Mouse (Mus musculus): Measurements from ENCODE around the gene Dvl1. TPM values are rescaled to one million over a fixed set of nuclear protein-coding genes. Genes with fewer than 3 reads are reported as not detected.

The Dvl1 gene
- total RNA-seq, 2 experiments from 2014 or later: 81.5 to 81.6 TPM

DNA sequence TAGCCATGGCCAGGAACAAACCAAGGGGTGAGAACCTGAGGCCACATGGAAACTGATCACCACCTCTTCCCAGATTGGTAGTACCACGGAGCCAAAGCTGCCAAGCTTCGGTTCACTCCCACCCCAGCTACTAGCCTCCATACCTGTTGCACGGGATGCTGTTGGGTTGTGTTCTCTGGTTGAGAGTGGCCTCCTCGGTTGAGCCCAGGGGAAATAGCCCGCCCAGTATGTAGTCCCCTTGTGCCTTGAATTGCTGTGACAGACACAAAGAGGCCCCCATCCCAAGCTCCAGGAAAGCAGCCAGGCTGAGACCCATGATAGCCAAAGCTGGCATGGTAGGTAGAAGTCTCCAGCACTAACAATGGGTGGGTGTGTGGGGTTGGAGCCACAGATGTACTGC is 15.8 kb downstream of the Dvl1 start, which contains the start of gene Tas1r3:
Tas1r3 (minus strand) TSS at position 362 of the 400 bp plus-strand sequence.
- no peak for DNase-seq (ENCODE audit: low spot score in 2 of 2)
- intact Hi-C loops (cut with DNase I): no loop called here

DNA sequence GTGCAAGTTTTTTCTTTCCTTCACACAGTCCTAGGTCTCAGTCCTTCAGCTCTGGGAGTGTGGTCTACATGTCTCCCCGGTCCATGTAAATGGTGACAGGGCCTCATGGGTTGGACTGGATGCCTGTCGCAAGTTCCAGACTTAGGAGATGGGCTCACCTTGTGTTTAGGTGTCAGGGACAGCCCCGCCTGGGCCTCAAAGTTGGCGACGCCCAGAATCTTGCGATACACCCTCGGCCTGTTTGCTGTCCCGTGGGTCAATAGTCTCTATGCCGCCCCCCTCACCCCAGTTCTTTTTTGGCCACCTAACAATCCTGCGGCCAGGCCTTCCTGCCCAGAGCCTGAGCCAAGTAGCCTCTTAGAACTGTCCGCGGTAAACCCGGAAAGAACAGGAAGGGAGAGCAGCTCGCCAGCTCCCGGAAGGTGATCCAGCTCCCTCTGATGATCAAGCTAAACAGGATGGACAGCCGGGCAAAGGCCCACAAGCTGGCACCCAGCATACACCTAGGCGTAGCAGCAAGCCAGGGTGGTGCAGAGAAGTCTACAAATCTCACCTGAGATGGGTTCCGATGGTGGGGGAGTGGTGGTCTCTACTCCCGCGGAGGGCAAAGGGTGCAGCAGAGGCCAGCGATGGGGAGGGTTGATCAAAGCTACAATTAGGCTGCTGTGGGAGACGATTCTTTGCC is 21.6 kb downstream of the Dvl1 start:
- intact Hi-C loops (cut with DNase I): no loop called here
- no peak for DNase-seq (ENCODE audit: low spot score in 2 of 2)

DNA sequence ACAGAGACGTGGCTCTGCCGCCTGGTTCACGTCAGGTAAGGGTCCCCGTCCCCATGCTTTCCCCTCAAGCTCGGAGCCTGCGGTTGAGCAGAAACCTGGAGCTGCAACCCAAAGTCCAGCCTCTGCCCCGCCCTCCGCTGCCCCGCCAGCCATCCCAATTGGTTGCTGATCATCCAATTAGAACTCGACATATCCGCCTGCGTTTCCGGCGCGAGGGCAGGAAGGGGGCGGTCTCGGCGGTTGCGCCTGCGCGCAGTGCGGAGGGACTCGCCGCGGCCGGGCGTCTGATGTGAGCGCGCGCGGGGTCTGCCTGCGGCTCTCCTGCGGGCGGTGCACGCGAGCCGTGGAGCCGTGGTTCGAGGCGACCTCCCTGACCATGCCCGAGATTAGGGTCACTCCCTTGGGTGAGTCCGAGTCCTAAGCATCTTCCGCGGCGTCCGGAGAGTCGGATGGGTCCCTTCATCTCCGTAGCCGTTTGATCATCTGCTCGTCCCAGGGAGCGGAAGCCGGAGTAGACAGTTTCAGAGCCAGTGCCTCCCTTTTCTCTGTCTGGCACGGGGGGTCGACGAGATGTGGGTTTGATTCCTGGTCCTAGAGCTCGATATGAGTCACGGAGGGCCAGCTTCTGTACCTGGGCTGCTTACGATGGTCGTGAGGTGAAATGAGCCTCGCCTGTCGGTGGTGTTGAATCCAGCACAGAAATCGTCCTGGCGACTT is 22.3 kb downstream of the Dvl1 start, which contains the start of the genes Cptp and Ints11:
Cptp (minus strand) TSS at position 124 of the 717 bp plus-strand sequence.
Ints11 (plus strand) TSS at position 230 of the 717 bp plus-strand sequence.
- DNase-seq (ENCODE audit: low spot score in 2 of 2): peak; percentile 97
- intact Hi-C loops (cut with DNase I): no loop called here

DNA sequence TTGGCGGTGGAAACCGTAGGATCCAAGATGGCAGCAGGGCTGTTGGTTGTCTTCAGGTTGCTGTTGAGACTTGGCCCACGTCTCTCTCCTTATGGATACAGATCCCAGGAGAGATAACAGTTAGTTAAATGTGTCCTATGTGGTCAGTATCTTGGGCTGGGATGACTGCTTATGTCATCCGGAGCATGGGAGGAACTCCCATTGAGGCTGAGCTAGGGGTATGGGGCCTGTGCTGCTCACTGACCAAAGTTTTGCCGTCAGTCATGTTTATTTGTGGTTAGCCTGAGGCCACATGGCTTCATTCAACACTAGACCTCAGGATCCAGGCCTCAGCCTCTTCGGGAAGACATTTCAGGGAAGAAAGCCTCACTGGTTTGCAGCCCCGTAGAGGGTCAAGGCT is 24.2 kb downstream of the Dvl1 start:
- intact Hi-C loops (cut with DNase I): no loop called here

DNA sequence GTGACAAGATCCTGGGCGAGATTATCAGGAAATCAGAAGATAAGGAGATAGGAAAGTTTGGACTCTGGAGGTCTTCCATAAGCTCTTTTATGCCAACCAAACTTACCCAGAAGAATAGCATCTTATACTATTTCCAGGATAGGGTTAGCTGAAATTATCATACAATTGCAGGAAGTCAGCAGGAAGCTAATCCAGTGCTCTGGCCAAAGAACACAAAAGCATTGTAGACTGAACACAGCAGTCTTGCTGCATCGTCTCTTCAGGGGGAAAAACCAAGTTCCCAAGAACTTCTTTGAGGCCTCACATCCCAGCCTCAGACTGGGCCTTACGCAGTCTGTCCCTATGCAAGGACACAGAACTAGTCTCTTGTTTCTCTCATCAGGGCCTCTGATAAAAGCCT is 36.4 kb downstream of the Dvl1 start:
- DNase-seq (ENCODE audit: low spot score in 2 of 2): no peak
- intact Hi-C loops (cut with DNase I): no loop called here

More for the DNA sequence above, 24.2 kb downstream of the Dvl1 start:
- DNase-seq (ENCODE audit: low spot score in 2 of 2): no peak

DNA sequence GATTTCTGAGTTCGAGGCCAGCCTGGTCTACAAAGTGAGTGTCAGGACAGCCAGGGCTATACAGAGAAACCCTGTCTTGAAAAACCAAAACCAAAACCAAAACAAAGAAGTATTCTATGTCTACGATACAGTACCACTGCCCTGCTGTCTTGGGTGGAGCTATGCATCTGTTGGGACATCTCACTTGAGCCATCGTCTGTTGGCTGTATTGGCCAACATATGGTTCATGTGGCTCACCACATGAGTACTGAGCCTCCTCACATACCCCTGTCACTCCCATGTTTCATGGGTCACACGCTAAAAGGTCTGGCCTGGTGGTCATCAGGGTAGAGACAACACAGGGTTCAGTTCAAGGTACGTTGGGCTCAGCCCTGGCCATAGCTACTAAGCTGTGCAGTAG is 39.1 kb downstream of the Dvl1 start:
- intact Hi-C loops (cut with DNase I): no loop called here
- DNase-seq (ENCODE audit: low spot score in 2 of 2): no peak

- no peak for DNase-seq (ENCODE audit: low spot score in 2 of 2)
- intact Hi-C loops (cut with DNase I): no loop called here
These were observed 40.5 kb downstream of the Dvl1 start for GRCm38 (mm10) chr4:155887674-155888073.

DNA sequence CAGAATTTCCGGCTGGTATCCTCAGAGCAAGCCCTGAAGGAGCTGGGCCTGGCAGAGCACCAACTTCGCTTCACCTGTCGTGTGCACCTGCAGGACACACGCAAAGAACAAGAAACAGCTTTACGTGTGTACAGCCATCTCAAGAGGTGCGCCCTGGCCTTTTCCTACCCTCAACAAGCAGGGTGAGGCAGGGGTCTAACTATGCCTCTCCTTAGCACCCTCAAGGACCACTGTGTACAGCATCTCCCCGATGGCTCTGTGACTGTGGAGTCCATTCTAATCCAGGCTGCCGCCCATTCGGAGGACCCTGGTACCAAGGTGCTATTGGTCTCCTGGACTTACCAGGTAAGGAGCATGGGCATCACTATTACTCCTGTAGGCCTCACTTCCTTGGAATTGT is 41.0 kb downstream of the Dvl1 start:
- DNase-seq (ENCODE audit: low spot score in 2 of 2): no peak
- intact Hi-C loops (cut with DNase I): no loop called here

DNA sequence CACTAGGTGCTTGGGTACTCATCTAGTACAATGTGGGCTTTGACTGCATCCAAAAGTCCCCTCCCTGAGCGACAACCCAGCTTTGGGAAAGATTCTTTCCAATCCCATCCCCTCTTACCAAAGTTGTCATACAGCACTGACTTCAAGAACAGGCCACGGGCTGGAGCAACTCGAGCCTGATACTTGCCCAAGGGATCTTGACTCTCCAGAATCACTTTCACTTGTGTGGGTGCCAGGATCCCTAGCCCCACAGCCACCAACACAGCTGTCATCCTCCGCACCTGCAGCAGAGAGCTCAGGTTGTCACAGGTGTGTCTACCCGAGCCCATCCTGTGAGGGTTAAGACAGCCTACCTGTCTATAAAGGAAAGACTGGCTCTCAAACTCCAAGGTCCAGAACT is 42.1 kb downstream of the Dvl1 start:
- DNase-seq (ENCODE audit: low spot score in 2 of 2): no peak
- intact Hi-C loops (cut with DNase I): no loop called here

DNA sequence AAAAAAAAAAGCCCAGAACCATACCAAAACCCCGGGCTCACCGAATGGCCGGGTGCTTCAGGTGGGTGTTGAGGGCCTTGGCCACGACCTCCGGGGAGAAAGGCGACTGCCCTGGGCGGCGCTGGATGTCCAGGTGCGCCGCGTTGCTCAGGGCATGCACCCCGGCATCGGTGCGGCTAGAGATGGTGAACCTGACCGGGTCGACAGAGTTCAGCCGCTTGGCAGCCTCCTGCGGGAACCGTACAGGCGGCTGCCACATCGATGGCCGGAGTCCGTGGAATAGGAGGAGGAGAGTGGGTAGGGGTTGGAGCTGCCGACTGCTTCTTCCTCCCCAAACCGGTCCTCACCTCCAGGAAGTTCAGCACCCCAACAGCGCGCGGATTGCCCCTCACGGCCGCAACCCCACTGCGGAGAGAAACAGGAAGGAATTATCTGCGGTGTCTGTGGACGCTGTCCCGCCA is 43.8 kb downstream of the Dvl1 start:
- DNase-seq (ENCODE audit: low spot score in 2 of 2): no peak
- intact Hi-C loops (cut with DNase I): no loop called here

DNA sequence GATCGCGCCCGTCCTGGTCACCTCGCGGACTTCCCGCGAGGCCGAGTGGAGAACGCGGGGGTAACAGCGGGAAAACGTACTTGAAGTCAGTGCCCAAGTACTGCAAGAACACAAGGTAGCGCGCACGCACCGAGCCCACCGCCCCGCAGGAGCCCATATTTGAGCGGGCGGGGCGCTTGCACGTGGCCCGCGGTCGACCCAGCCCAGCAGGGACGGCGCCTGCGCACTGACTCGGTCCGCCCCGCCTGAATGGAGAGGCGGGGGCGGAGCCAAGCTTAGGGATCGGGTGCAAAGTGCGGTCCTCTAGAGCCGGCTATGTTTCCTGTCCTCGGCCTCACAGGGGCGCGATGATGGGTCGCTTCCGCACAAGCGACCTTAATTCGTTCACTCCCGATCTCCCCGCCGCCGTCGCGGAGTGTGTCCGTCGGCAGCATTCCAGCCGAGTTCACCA is 44.4 kb downstream of the Dvl1 start, which contains the start of the genes Pusl1 and Acap3:
Pusl1 (minus strand) TSS at position 231 of the 451 bp plus-strand sequence.
Acap3 (plus strand) TSS at position 272 of the 451 bp plus-strand sequence.
- peak; percentile 98 for DNase-seq (ENCODE audit: low spot score in 2 of 2)
- intact Hi-C loops (cut with DNase I): loop anchor here (2.0 kb wide), 1 partner anchor 51 kb away; the partner anchor contains the start of gene Ube2j2

GRCm38 (mm10) chr4:155892017-155892416 is 44.8 kb downstream of the Dvl1 start:
- peak; percentile 83 to 84 for DNase-seq (ENCODE audit: low spot score in 2 of 2)
- intact Hi-C loops (cut with DNase I): loop anchor here (2.0 kb wide), 1 partner anchor 51 kb away; the partner anchor contains the start of gene Ube2j2

GRCm38 (mm10) chr4:155892438-155893211 is 45.4 kb downstream of the Dvl1 start:
- peak in 1 of 2 experiments; percentile 29 for DNase-seq (ENCODE audit: low spot score in 2 of 2)
- intact Hi-C loops (cut with DNase I): loop anchor here (2.0 kb wide), 1 partner anchor 50 kb away; the partner anchor contains the start of gene Ube2j2

- intact Hi-C loops (cut with DNase I): loop anchor here (2.0 kb wide), 1 partner anchor 50 kb away; the partner anchor contains the start of gene Ube2j2
- DNase-seq (ENCODE audit: low spot score in 2 of 2): peak; percentile 4 to 65
These were observed 46.0 kb downstream of the Dvl1 start for GRCm38 (mm10) chr4:155893212-155893690.

DNA sequence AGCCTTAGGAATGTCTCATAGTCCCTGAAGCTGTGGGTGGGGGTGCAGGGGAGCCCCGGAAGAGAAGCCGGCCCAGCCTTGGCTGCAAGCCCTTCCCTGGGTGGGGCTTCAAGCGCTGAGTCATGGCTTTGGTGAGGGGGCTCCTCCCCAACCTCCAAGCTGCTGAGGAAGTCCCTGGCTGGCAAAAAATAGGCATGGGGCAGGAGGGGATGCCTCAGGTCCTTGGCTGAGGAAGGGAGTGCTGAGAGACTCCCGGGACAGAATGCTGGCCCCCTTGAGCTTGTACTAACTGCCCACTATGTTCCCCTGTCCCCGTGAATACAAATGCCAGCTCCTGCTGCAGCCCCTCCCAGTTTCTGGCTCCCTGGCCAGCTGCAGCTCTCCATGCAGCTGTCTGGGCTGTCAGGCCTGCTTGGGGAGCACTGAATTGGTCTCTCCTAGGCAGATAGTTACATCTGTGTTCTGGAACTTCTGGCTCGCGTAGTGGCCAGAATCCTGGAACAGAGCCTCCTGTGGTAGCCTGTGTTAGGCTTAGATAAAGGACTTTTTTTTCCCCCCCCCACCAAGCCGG is 47.2 kb downstream of the Dvl1 start:
- intact Hi-C loops (cut with DNase I): no loop called here
- DNase-seq (ENCODE audit: low spot score in 2 of 2): peak; percentile 77 to 83

GRCm38 (mm10) chr4:155895216-155895615 is 48.0 kb downstream of the Dvl1 start:
- intact Hi-C loops (cut with DNase I): no loop called here
- DNase-seq (ENCODE audit: low spot score in 2 of 2): peak; percentile 87 to 89

DNA sequence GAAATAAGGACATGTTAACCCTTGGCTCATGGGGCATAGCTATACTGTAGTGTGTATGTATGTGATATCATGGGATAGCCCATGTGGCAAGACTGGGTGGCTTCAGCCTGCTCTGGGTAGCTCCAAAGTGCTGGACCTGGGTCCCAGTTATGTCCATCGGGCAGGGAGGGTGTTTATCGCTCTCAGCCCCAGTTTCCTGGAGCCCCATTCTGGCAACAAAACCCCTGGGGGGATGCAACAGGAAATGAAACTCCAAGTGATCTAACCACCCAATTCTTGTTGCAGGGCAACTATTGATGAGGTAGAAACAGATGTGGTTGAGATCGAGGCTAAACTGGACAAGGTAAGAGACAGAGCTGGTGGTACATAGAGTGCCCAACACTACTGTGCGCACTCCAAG is 48.6 kb downstream of the Dvl1 start:
- peak in 1 of 2 experiments; percentile 2 for DNase-seq (ENCODE audit: low spot score in 2 of 2)
- intact Hi-C loops (cut with DNase I): no loop called here

DNA sequence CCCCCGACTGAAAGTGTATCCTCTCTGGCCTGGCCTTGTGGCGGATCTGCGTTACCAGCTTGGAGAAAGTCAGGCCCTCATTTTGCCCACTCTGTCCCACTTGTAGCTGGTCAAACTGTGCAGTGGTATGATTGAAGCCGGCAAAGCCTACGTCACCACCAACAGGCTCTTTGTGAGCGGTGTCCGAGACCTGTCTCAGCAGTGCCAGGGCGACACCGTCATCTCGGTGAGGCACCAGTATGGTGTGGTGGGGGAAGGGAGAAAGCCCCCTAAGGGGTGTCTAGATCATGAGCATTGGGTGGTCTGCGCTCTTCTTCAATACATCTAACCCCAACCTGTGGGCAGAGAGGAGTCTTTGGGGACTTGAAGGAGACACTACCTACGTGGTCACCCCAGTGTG is 49.3 kb downstream of the Dvl1 start:
- no peak for DNase-seq (ENCODE audit: low spot score in 2 of 2)
- intact Hi-C loops (cut with DNase I): no loop called here

GRCm38 (mm10) chr4:155898318-155898717 is 51.1 kb downstream of the Dvl1 start:
- DNase-seq (ENCODE audit: low spot score in 2 of 2): no peak
- intact Hi-C loops (cut with DNase I): no loop called here

Measured in left cerebral cortex, postnatal 14 days (tissue).